24 mouse cellular contexts compared by ENCODE assay signal in genomic region chr2:93096078-93096729, GRCm38 (mm10). TPM values are rescaled to one million over a fixed set of nuclear protein-coding genes. Genes with fewer than 3 reads are reported as not detected.
A peak's percentile ranks its signal among the peaks of the same experiment; 100 is the strongest.
DNase-seq lines count a peak whose midpoint lies in the region; ATAC-seq and TF ChIP-seq lines count a peak whose summit lies in the region.
"Had no signal": no experiment of that assay in that cellular context is flagged by ENCODE, and none has a peak within 500 bp of the region (broad histone marks: within the 10 kb centered on the region; RNA-seq: fewer than 3 reads in every experiment).

No protein-coding gene starts in this region.

- no peaks in the 10 kb centered on the region for H3K9me3 ChIP-seq in forebrain, embryonic 13.5 days (replicated peaks)
- no peaks in the 10 kb centered on the region for H3K9me3 ChIP-seq in forebrain, embryonic 12.5 days
- no peaks in the 10 kb centered on the region for H3K9me3 ChIP-seq in midbrain, embryonic 14.5 days (ENCODE audit: control insufficient read depth, low read length)
- H3K9me3 ChIP-seq in kidney, embryonic 15.5 days (replicated peaks), result no peaks in the 10 kb centered on the region
- H3K9me3 ChIP-seq: embryonic facial prominence, embryonic 10.5 days; heart, embryonic 15.5 days; limb, embryonic 10.5 days; liver, embryonic 15.5 days; lung, embryonic 15.5 days; neural tube, embryonic 13.5 days had no signal

- no peaks in the 10 kb centered on the region for H3K36me3 ChIP-seq in forebrain, embryonic 13.5 days (ENCODE audit: poor library complexity, severe bottlenecking)
- H3K36me3 ChIP-seq in forebrain, embryonic 12.5 days (replicated peaks), result no peaks in the 10 kb centered on the region
- no peaks in the 10 kb centered on the region for H3K36me3 ChIP-seq in midbrain, embryonic 14.5 days (ENCODE audit: control insufficient read depth, insufficient read depth, low read length)
- no peaks in the 10 kb centered on the region for H3K36me3 ChIP-seq in kidney, embryonic 15.5 days
- H3K36me3 ChIP-seq: embryonic facial prominence, embryonic 10.5 days; heart, embryonic 15.5 days; limb, embryonic 10.5 days; liver, embryonic 15.5 days; lung, embryonic 15.5 days; neural tube, embryonic 13.5 days had no signal

- no peak overlapping the region for H3K4me2 ChIP-seq in forebrain, embryonic 13.5 days
- no peak overlapping the region for H3K4me2 ChIP-seq in forebrain, embryonic 12.5 days
- H3K4me2 ChIP-seq in midbrain, embryonic 14.5 days (ENCODE audit: low read length), result no peak overlapping the region
- H3K4me2 ChIP-seq in kidney, embryonic 15.5 days, result no peak overlapping the region
- H3K4me2 ChIP-seq: heart, embryonic 15.5 days; liver, embryonic 15.5 days; lung, embryonic 15.5 days; neural tube, embryonic 13.5 days had no signal

- no peak overlapping the region for H3K9ac ChIP-seq in forebrain, embryonic 13.5 days
- no peak overlapping the region for H3K9ac ChIP-seq in forebrain, embryonic 12.5 days
- H3K9ac ChIP-seq in midbrain, embryonic 14.5 days (replicated peaks; ENCODE audit: low read length), result no peak overlapping the region
- no peak overlapping the region for H3K9ac ChIP-seq in kidney, embryonic 15.5 days
- H3K9ac ChIP-seq: heart, embryonic 15.5 days; liver, embryonic 15.5 days; lung, embryonic 15.5 days; neural tube, embryonic 13.5 days had no signal

- ATAC-seq in forebrain, embryonic 13.5 days, result peak; percentile 86
- ATAC-seq in forebrain, embryonic 12.5 days (ENCODE audit: low FRiP score), result no peak; the same call in 1 of the 2 replicates
- peak; percentile 73 for ATAC-seq in midbrain, embryonic 14.5 days (ENCODE audit: low FRiP score, low TSS enrichment)
- ATAC-seq in kidney, embryonic 15.5 days (replicated peaks; ENCODE audit: low FRiP score), result no peak
- ATAC-seq: intestine, postnatal 0 days had no signal

- H3K4me1 ChIP-seq in forebrain, embryonic 13.5 days, result peaks cover 24% of the 10 kb centered on the region
- peaks cover 18% of the 10 kb centered on the region for H3K4me1 ChIP-seq in forebrain, embryonic 12.5 days
- H3K4me1 ChIP-seq in midbrain, embryonic 14.5 days (ENCODE audit: control insufficient read depth, insufficient read depth, low read length), result peaks cover 11% of the 10 kb centered on the region; the same call in 1 of the 2 replicates
- H3K4me1 ChIP-seq in kidney, embryonic 15.5 days, result 0 out of 2 replicates have a peak, but pooled peaks cover 12% of the 10 kb centered on the region
- H3K4me1 ChIP-seq: liver, embryonic 15.5 days had no signal

- 48% methylated on average over 6 of the region's 6 CpGs for WGBS in forebrain, embryonic 13.5 days
- 65% methylated on average over 6 of the region's 6 CpGs for WGBS in forebrain, embryonic 12.5 days
- WGBS in midbrain, embryonic 14.5 days, result 59% methylated on average over 6 of the region's 6 CpGs
- 81% methylated on average over 6 of the region's 6 CpGs for WGBS in kidney, embryonic 15.5 days

- intact Hi-C loops in left cerebral cortex, adult 2 months (cut with DNase I), result no loop called here

- H3K27ac ChIP-seq in forebrain, embryonic 13.5 days, result no peak overlapping the region
- no peak overlapping the region for H3K27ac ChIP-seq in forebrain, embryonic 12.5 days
- H3K27ac ChIP-seq in left cerebral cortex, adult 2 months, result no peak overlapping the region
- H3K27ac ChIP-seq in midbrain, embryonic 14.5 days (replicated peaks; ENCODE audit: low read depth, low read length), result no peak overlapping the region
- H3K27ac ChIP-seq in kidney, embryonic 15.5 days, result no peak overlapping the region
- H3K27ac ChIP-seq: embryonic facial prominence, embryonic 10.5 days; gastrocnemius, adult 2 months; heart, embryonic 15.5 days; limb, embryonic 10.5 days; liver, embryonic 15.5 days; lung, embryonic 15.5 days; macrophage; neural tube, embryonic 13.5 days had no signal

- peak; percentile 21 to 40 for DNase-seq in left cerebral cortex, adult 18-20 months (ENCODE audit: low spot score in 2 of 2)
- no peak for DNase-seq in left cerebral cortex, adult 2 months (ENCODE audit: extremely low spot score in 1 of 2, low spot score in 2 of 2)
- peak; percentile 56 for DNase-seq in midbrain, embryonic 14.5 days
- no peak for DNase-seq in cerebellum, adult 8-10 months
- DNase-seq: adrenal gland, postnatal 10 days; cerebellum, adult 9-11 months; gastrocnemius, adult 2 months; heart, postnatal 4 days; kidney, postnatal 36 days; liver; right cerebral cortex, adult 18-20 months; right cerebral cortex, postnatal 4 days had no signal

- no peaks in the 10 kb centered on the region for H3K27me3 ChIP-seq in forebrain, embryonic 13.5 days
- H3K27me3 ChIP-seq in forebrain, embryonic 12.5 days, result no peaks in the 10 kb centered on the region
- no peaks in the 10 kb centered on the region for H3K27me3 ChIP-seq in midbrain, embryonic 14.5 days (ENCODE audit: control insufficient read depth, insufficient read depth, low read length)
- H3K27me3 ChIP-seq in kidney, embryonic 15.5 days, result no peaks in the 10 kb centered on the region
- H3K27me3 ChIP-seq: liver, embryonic 15.5 days; lung, embryonic 15.5 days; neural tube, embryonic 13.5 days had no signal

- H3K4me3 ChIP-seq in forebrain, embryonic 13.5 days, result no peak overlapping the region
- H3K4me3 ChIP-seq in forebrain, embryonic 12.5 days (replicated peaks), result no peak overlapping the region
- H3K4me3 ChIP-seq in left cerebral cortex, adult 2 months, result no peak overlapping the region
- no peak overlapping the region for H3K4me3 ChIP-seq in midbrain, embryonic 14.5 days (replicated peaks; ENCODE audit: low read depth, low read length)
- H3K4me3 ChIP-seq in kidney, embryonic 15.5 days (replicated peaks), result no peak overlapping the region
- H3K4me3 ChIP-seq: embryonic facial prominence, embryonic 10.5 days; gastrocnemius, adult 2 months; heart, embryonic 15.5 days; limb, embryonic 10.5 days; liver, embryonic 15.5 days; lung, embryonic 15.5 days; myocyte; neural tube, embryonic 13.5 days had no signal

- no peak for TF ChIP-seq CTCF in left cerebral cortex, adult 2 months (IDR thresholded peaks at IDR 0.05)

RNA-seq across cellular contexts. Expression of gene Prdm11, which starts 50.2 kb away (rescaled TPM):
- polyA plus RNA-seq in forebrain, embryonic 13.5 days (2015; fragmentation: Nextera tagmentation; extraction: Ambion mirVana), result 1.4 and 1.9 TPM in 2 replicates
- 1.7 and 2.1 TPM in 2 replicates for polyA plus RNA-seq in forebrain, embryonic 12.5 days (2016; fragmentation: Nextera tagmentation; extraction: Ambion mirVana)
- 10 to 100 TPM; 21.1 to 22.5 TPM for total RNA-seq in left cerebral cortex, adult 18-20 months (2021)
- 10 to 100 TPM; 24.7 to 24.8 TPM for total RNA-seq in left cerebral cortex, adult 2 months (2021)
- polyA plus RNA-seq in midbrain, embryonic 14.5 days (2014; fragmentation: Nextera tagmentation; extraction: Ambion mirVana), result 2.4 and 2.6 TPM in 2 replicates
- 5.5 and 7.1 TPM in 2 replicates for polyA plus RNA-seq in kidney, embryonic 15.5 days (2015; fragmentation: Nextera tagmentation; extraction: Ambion mirVana)

Comparison
In these comparisons a context has a peak if more than half of its experiments do, and no peak if none do; other contexts are left out.
1. ATAC-seq: peak in forebrain, embryonic 13.5 days (single experiment) and midbrain, embryonic 14.5 days (single experiment); none in forebrain, embryonic 12.5 days (single experiment) and kidney, embryonic 15.5 days (single experiment).
2. DNase-seq: peak in left cerebral cortex, adult 18-20 months (2 of 2) and midbrain, embryonic 14.5 days (single experiment); none in left cerebral cortex, adult 2 months (0 of 2) and cerebellum, adult 8-10 months (single experiment).